Mouse (Mus musculus) embryonic facial prominence, embryonic 15.5 days (tissue): Measurements from ENCODE around the gene Epha7. TPM values are rescaled to one million over a fixed set of nuclear protein-coding genes. Genes with fewer than 3 reads are reported as not detected.

Experiments used
- ATAC-seq: fragments of 200-750 bp; cut with Nextera tagmentation; 2 replicates; pipeline ENCODE4 v1.8.0; 2017; ENCODE audit warnings: low read depth, moderate TSS enrichment; ENCODE audit not compliant: insufficient number of reproducible peaks, low FRiP score, low TSS enrichment
- H3K27ac ChIP-seq: fragments of 300-500 bp; sonication (generic); replicated peaks from 2 replicates; pipeline ENCODE4 v1.5.1; 2015; ENCODE audit warnings: mild to moderate bottlenecking, inconsistent platforms
- H3K27me3 ChIP-seq: fragments of 300-500 bp; sonication (generic); 2 replicates; pipeline ENCODE4 v1.6.1; 2015; ENCODE audit warnings: inconsistent platforms
- H3K36me3 ChIP-seq: fragments of 300-500 bp; sonication (generic); 2 replicates; pipeline ENCODE4 v1.6.1; 2015; ENCODE audit warnings: mild to moderate bottlenecking, inconsistent platforms
- H3K4me1 ChIP-seq: fragments of 300-500 bp; sonication (generic); 2 replicates; pipeline ENCODE4 v1.6.1; 2015; ENCODE audit warnings: inconsistent platforms
- H3K4me2 ChIP-seq: fragments of 300-500 bp; sonication (generic); replicated peaks from 2 replicates; pipeline ENCODE4 v1.6.1; 2015; ENCODE audit warnings: mild to moderate bottlenecking, inconsistent platforms
- H3K4me3 ChIP-seq: fragments of 300-500 bp; sonication (generic); replicated peaks from 2 replicates; pipeline ENCODE4 v1.5.1; 2015; ENCODE audit warnings: mild to moderate bottlenecking, inconsistent platforms
- H3K9ac ChIP-seq: fragments of 300-500 bp; sonication (generic); 2 replicates; pipeline ENCODE4 v1.6.1; 2015; ENCODE audit warnings: inconsistent platforms
- H3K9me3 ChIP-seq: fragments of 300-500 bp; sonication (generic); replicated peaks from 2 replicates; pipeline ENCODE4 v1.6.1; 2016; ENCODE audit warnings: inconsistent platforms
- WGBS: fragments of 180-500 bp; shearing (Covaris S2); methylation state at CpG from one replicate; pipeline ENCODE4 v1.1.7; 2015; 5-methylcytosine and 5-hydroxymethylcytosine counted together
- polyA plus RNA-seq: library from polyadenylated mRNA; unstranded; fragments of >200 nt; fragmentation: Nextera tagmentation; extraction: Ambion mirVana; gene quantifications from 2 replicates; pipeline ENCODE4 v1.2.1, GENCODE M21; 2015

Epha7 gene
- polyA plus RNA-seq, 1 experiment from 2014 or later: 31.3 TPM

DNA sequence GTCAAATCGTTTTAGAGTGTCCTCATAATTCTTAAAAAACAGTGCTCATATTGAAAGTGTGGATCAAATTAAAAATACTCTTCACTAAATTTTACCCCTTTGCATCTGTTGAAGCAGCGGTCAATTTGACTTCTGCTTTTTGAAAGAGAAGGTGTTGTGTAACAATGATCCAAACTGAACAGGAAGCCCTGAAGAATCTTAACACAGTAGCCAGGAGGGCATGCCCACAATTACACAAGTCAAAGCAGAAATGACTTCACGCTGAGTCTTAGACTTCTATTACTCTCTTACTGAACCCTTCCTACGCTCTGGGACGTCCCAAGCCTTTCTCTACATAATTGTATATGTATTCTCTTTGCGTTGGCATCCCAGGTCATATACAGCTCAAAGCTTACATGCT, 131.3 kb downstream of the Epha7 start:
- Histone ChIP-seq H3K27ac (no peak overlapping the region), H3K9me3 (no peaks in the 10 kb centered on the region), H3K4me1 (no peaks in the 10 kb centered on the region), H3K27me3 (no peaks in the 10 kb centered on the region), H3K4me2 (no peak overlapping the region), H3K4me3 (no peak overlapping the region), H3K9ac (no peak overlapping the region), H3K36me3 (0 out of 2 replicates have a peak, but pooled peaks cover 4% of the 10 kb centered on the region)
- WGBS: 83% methylated on average over 6 of the region's 6 CpGs
- ATAC-seq: no peak

- H3K9ac ChIP-seq: no peak overlapping the region
- ATAC-seq: no peak
These were observed 148.1 kb downstream of the Epha7 start for GRCm38 (mm10) chr4:28960889-28961560.

GRCm38 (mm10) chr4:28967584-28968315, 154.8 kb downstream of the Epha7 start:
- Histone ChIP-seq H3K36me3 (0 out of 2 replicates have a peak, but pooled peaks cover 3% of the 10 kb centered on the region), H3K9me3 (no peaks in the 10 kb centered on the region), H3K4me1 (no peaks in the 10 kb centered on the region), H3K4me2 (no peak overlapping the region), H3K4me3 (no peak overlapping the region), H3K27me3 (no peaks in the 10 kb centered on the region), H3K27ac (no peak overlapping the region), H3K9ac (no peak overlapping the region)
- 55% methylated on average over 3 of the region's 3 CpGs for WGBS
- no peak for ATAC-seq

More at GRCm38 (mm10) chr4:28960889-28961560, 148.1 kb downstream of the Epha7 start:
- Histone ChIP-seq H3K27me3 (no peaks in the 10 kb centered on the region), H3K4me2 (no peak overlapping the region), H3K4me3 (no peak overlapping the region), H3K4me1 (no peaks in the 10 kb centered on the region), H3K9me3 (no peaks in the 10 kb centered on the region), H3K36me3 (peaks cover 3% of the 10 kb centered on the region; the same call in 1 of the 2 replicates), H3K27ac (no peak overlapping the region)
- 86% methylated on average over 9 of the region's 9 CpGs for WGBS

- no peaks in the 10 kb centered on the region for H3K27me3 ChIP-seq
- H3K4me3 ChIP-seq: no peak overlapping the region
- no peak overlapping the region for H3K9ac ChIP-seq
- ATAC-seq: no peak
- H3K27ac ChIP-seq: no peak overlapping the region
- H3K4me2 ChIP-seq: no peak overlapping the region
- 59% methylated on average over 3 of the region's 3 CpGs for WGBS
- H3K4me1 ChIP-seq: no peaks in the 10 kb centered on the region
- no peaks in the 10 kb centered on the region for H3K36me3 ChIP-seq
- no peaks in the 10 kb centered on the region for H3K9me3 ChIP-seq
These were observed 185.7 kb downstream of the Epha7 start for GRCm38 (mm10) chr4:28998462-28999286.

GRCm38 (mm10) chr4:28999287-28999595, 186.3 kb downstream of the Epha7 start:
- no peak overlapping the region for H3K9ac ChIP-seq
- no peak overlapping the region for H3K27ac ChIP-seq
- H3K27me3 ChIP-seq: no peaks in the 10 kb centered on the region
- H3K36me3 ChIP-seq: no peaks in the 10 kb centered on the region
- WGBS: 61% methylated on average over 2 of the region's 2 CpGs
- no peak overlapping the region for H3K4me2 ChIP-seq
- ATAC-seq: no peak
- H3K9me3 ChIP-seq: no peaks in the 10 kb centered on the region
- no peak overlapping the region for H3K4me3 ChIP-seq
- H3K4me1 ChIP-seq: no peaks in the 10 kb centered on the region

DNA sequence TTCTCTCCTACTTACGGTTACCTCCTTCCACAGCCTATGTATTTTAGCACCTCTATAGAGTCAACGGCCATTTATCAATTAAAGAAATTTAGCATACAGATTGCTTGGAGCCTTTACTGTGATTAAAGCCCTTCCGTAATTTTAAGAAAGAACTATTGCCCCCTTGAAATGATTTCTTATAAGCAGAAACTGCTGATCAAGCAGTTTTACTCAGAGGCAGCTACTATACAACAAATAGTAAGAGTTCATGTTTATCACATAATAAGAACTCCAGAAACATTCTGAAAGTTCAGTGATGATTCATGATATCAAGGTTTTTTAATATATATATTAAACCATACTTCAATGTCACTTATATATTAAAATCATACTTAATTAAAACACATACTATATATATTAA, 197.4 kb downstream of the Epha7 start:
- Histone ChIP-seq H3K4me1 (no peaks in the 10 kb centered on the region), H3K27ac (no peak overlapping the region), H3K4me2 (no peak overlapping the region), H3K9ac (no peak overlapping the region), H3K27me3 (no peaks in the 10 kb centered on the region), H3K36me3 (no peaks in the 10 kb centered on the region), H3K9me3 (no peaks in the 10 kb centered on the region), H3K4me3 (no peak overlapping the region)
- ATAC-seq: no peak
- WGBS: 94% methylated on average over 3 of the region's 3 CpGs
